Mouse (Mus musculus): ENCODE results near the gene Eci2. TPM values are rescaled to one million over a fixed set of nuclear protein-coding genes. Genes with fewer than 3 reads are reported as not detected.

Eci2 gene
- total RNA-seq (2012; rRNA removed) (70.2 and 74.8 TPM in 2 replicates), polyA plus RNA-seq (2012; ENCODE audit: insufficient read depth in 1 of 2, insufficient read length in 2 of 2, low read depth in 1 of 2, low replicate concordance in 2 of 2, missing spikeins in 1 of 2) (10 to 100 TPM in 1 of 2 experiments, not detected in 1; 81.1 TPM)

- H3K79me2 ChIP-seq (ENCODE audit: control insufficient read depth, insufficient read depth, low read length, poor library complexity) = no peaks in the 10 kb centered on the region
- H3K36me3 ChIP-seq (ENCODE audit: control insufficient read depth in 1 of 2, insufficient read depth in 2 of 2, low read length in 2 of 2) = peaks cover 0 to 6% of the 10 kb centered on the region in 2 experiments; a peak in 2 of 4 replicates
- H3K4me3 ChIP-seq (ENCODE audit: control insufficient read depth in 1 of 2, insufficient read depth in 1 of 2, low read depth in 2 of 2, low read length in 2 of 2) = no peak within 1 kb of the TSS
- DNase-seq (ENCODE audit: low read depth, low spot score) = peak; percentile 64
- H3K4me1 ChIP-seq (ENCODE audit: control insufficient read depth in 1 of 2, insufficient read depth in 2 of 2, low read length in 2 of 2) = peaks cover 2 to 12% of the 10 kb centered on the region in 2 experiments; a peak in 3 of 4 replicates
- TF ChIP-seq ELF1 (IDR thresholded peaks at IDR 0.05; ENCODE audit: low read depth, low read length) (no peak), ZC3H11A (IDR thresholded peaks at IDR 0.05; ENCODE audit: low read depth, low read length) (peak; percentile 44), MYC (IDR thresholded peaks at IDR 0.05; ENCODE audit: low read depth, low read length) (no peak), POLR2AphosphoS5 (IDR thresholded peaks at IDR 0.05; ENCODE audit: borderline replicate concordance, low read depth, low read length) (no peak), ETS1 (IDR thresholded peaks at IDR 0.05; ENCODE audit: low read depth, low read length) (no peak), KAT2A (conservative IDR thresholded peaks at IDR 0.05; ENCODE audit: low read depth, low read length) (no peak), SIN3A (IDR thresholded peaks at IDR 0.05; ENCODE audit: low read length) (no peak), MAX (IDR thresholded peaks at IDR 0.05; ENCODE audit: low read length) (no peak), ZKSCAN1 (IDR thresholded peaks at IDR 0.05; ENCODE audit: low read depth, low read length) (no peak), CTCF (IDR thresholded peaks at IDR 0.05 in 2 of 3, conservative IDR thresholded peaks at IDR 0.05 in 1 of 3; ENCODE audit: control insufficient read depth in 1 of 3, insufficient read depth in 1 of 3, low read depth in 2 of 3, low read length in 3 of 3, poor library complexity in 1 of 3, severe bottlenecking in 1 of 3) (peak; percentile 50 to 69 (median 60)), TBP (IDR thresholded peaks at IDR 0.05; ENCODE audit: low read depth, low read length) (no peak), RAD21 (IDR thresholded peaks at IDR 0.05; ENCODE audit: low read depth, low read length) (peak; percentile 63), NRF1 (IDR thresholded peaks at IDR 0.05; ENCODE audit: insufficient read depth, low read depth, low read length, poor library complexity, severe bottlenecking) (no peak), ZMIZ1 (IDR thresholded peaks at IDR 0.05; ENCODE audit: low read depth, low read length) (no peak), SMC3 (IDR thresholded peaks at IDR 0.05; ENCODE audit: low read depth, low read length) (peak; percentile 86)
- no peaks in the 10 kb centered on the region for H3K9me3 ChIP-seq (replicated peaks; ENCODE audit: insufficient read depth, low read length)
- H3K9ac ChIP-seq (ENCODE audit: control insufficient read depth, low read depth, low read length, poor library complexity, severe bottlenecking) = no peak within 1 kb of the TSS
- no peak within 1 kb of the TSS for H3K27ac ChIP-seq (ENCODE audit: control insufficient read depth, low read depth, low read length)
- no peaks in the 10 kb centered on the region for H3K27me3 ChIP-seq (ENCODE audit: control insufficient read depth in 1 of 2, insufficient read depth in 2 of 2, low read length in 2 of 2)
These were observed at the start of gene Eci2 for GRCm38 (mm10) chr13:35026879-35027278. Gene Eci2, minus strand, starts transcription at chr13:35027096.

- H3K79me2 ChIP-seq (ENCODE audit: control insufficient read depth, insufficient read depth, low read length, poor library complexity) = no peaks in the 10 kb centered on the region
- no peaks in the 10 kb centered on the region for H3K9me3 ChIP-seq (replicated peaks; ENCODE audit: insufficient read depth, low read length)
- no peak for TF ChIP-seq NRF1 (IDR thresholded peaks at IDR 0.05; ENCODE audit: insufficient read depth, low read depth, low read length, poor library complexity, severe bottlenecking)
- TF ChIP-seq CHD2 (IDR thresholded peaks at IDR 0.05; ENCODE audit: low read length) = no peak
- no peak for TF ChIP-seq MEF2A (IDR thresholded peaks at IDR 0.05; ENCODE audit: extremely low read depth, insufficient replicate concordance, low read depth, low read length, poor library complexity, severe bottlenecking)
- no peak for TF ChIP-seq GATA1 (IDR thresholded peaks at IDR 0.05; ENCODE audit: low read depth, low read length)
- TF ChIP-seq ZKSCAN1 (IDR thresholded peaks at IDR 0.05; ENCODE audit: low read depth, low read length) = no peak
- no peak for TF ChIP-seq RCOR1 (IDR thresholded peaks at IDR 0.05; ENCODE audit: low read depth, low read length)
- no peak for TF ChIP-seq MAFK (IDR thresholded peaks at IDR 0.05; ENCODE audit: borderline replicate concordance, low read depth, low read length)
- TF ChIP-seq MYC (IDR thresholded peaks at IDR 0.05; ENCODE audit: low read depth, low read length) = no peak
- peak; percentile 31 to 62 (median 32); a peak in 5 of 6 replicates for TF ChIP-seq CTCF (IDR thresholded peaks at IDR 0.05 in 2 of 3, conservative IDR thresholded peaks at IDR 0.05 in 1 of 3; ENCODE audit: control insufficient read depth in 1 of 3, insufficient read depth in 1 of 3, low read depth in 2 of 3, low read length in 3 of 3, poor library complexity in 1 of 3, severe bottlenecking in 1 of 3)
- no peak for TF ChIP-seq JUND (IDR thresholded peaks at IDR 0.05; ENCODE audit: low read depth, low read length)
- peak; percentile 81 for TF ChIP-seq SMC3 (IDR thresholded peaks at IDR 0.05; ENCODE audit: low read depth, low read length)
- no peak for TF ChIP-seq UBTF (IDR thresholded peaks at IDR 0.05; ENCODE audit: borderline replicate concordance, insufficient read depth, low read depth, low read length)
- TF ChIP-seq RAD21 (IDR thresholded peaks at IDR 0.05; ENCODE audit: low read depth, low read length) = peak; percentile 83
- no peak for TF ChIP-seq ETS1 (IDR thresholded peaks at IDR 0.05; ENCODE audit: low read depth, low read length)
- no peak for TF ChIP-seq SIN3A (IDR thresholded peaks at IDR 0.05; ENCODE audit: low read length)
- peak; percentile 68 for TF ChIP-seq ZC3H11A (IDR thresholded peaks at IDR 0.05; ENCODE audit: low read depth, low read length)
- no peak for TF ChIP-seq E2F4 (IDR thresholded peaks at IDR 0.05; ENCODE audit: borderline replicate concordance, low read depth, low read length)
- TF ChIP-seq ZNF384 (IDR thresholded peaks at IDR 0.05; ENCODE audit: low read depth, low read length) = no peak
- no peak for TF ChIP-seq POLR2AphosphoS5 (IDR thresholded peaks at IDR 0.05; ENCODE audit: borderline replicate concordance, low read depth, low read length)
- no peak overlapping the region for H3K4me3 ChIP-seq (ENCODE audit: control insufficient read depth in 1 of 2, insufficient read depth in 1 of 2, low read depth in 2 of 2, low read length in 2 of 2)
- H3K9ac ChIP-seq (ENCODE audit: control insufficient read depth, low read depth, low read length, poor library complexity, severe bottlenecking) = no peak overlapping the region
- H3K27ac ChIP-seq (ENCODE audit: control insufficient read depth, low read depth, low read length) = no peak overlapping the region
- DNase-seq (ENCODE audit: low read depth, low spot score) = peak; percentile 50
- H3K4me1 ChIP-seq (ENCODE audit: control insufficient read depth in 1 of 2, insufficient read depth in 2 of 2, low read length in 2 of 2) = no peaks in the 10 kb centered on the region
- peaks cover 0 to 1% of the 10 kb centered on the region in 2 experiments; a peak in 1 of 4 replicates for H3K27me3 ChIP-seq (ENCODE audit: control insufficient read depth in 1 of 2, insufficient read depth in 2 of 2, low read length in 2 of 2)
- H3K36me3 ChIP-seq (ENCODE audit: control insufficient read depth in 1 of 2, insufficient read depth in 2 of 2, low read length in 2 of 2) = no peaks in the 10 kb centered on the region
These were observed 48.0 kb upstream of the Eci2 start for GRCm38 (mm10) chr13:35074862-35075261.
